Mouse (Mus musculus): ENCODE results near the gene Sema5a. TPM values are rescaled to one million over a fixed set of nuclear protein-coding genes. Genes with fewer than 3 reads are reported as not detected.

Sema5a gene
- polyA plus RNA-seq, 1 experiment from 2014 or later, result 8.7 TPM

GRCm38 (mm10) chr15:32607236-32607635 is 362.6 kb downstream of the Sema5a start:
- no peak for ATAC-seq (replicated peaks)
- no peak overlapping the region for H3K4me2 ChIP-seq
- H3K27ac ChIP-seq, result no peak overlapping the region
- WGBS, result 91% methylated on average over 3 of the region's 3 CpGs
- no peak overlapping the region for H3K9ac ChIP-seq
- no peaks in the 10 kb centered on the region for H3K36me3 ChIP-seq (replicated peaks)
- no peaks in the 10 kb centered on the region for H3K4me1 ChIP-seq
- H3K4me3 ChIP-seq, result no peak overlapping the region
- no peaks in the 10 kb centered on the region for H3K9me3 ChIP-seq
- H3K27me3 ChIP-seq (replicated peaks), result no peaks in the 10 kb centered on the region

GRCm38 (mm10) chr15:32610776-32611175 is 366.2 kb downstream of the Sema5a start:
- Histone ChIP-seq H3K4me2 (no peak overlapping the region), H3K4me1 (no peaks in the 10 kb centered on the region), H3K36me3 (replicated peaks) (no peaks in the 10 kb centered on the region), H3K27ac (no peak overlapping the region), H3K9ac (no peak overlapping the region), H3K27me3 (replicated peaks) (no peaks in the 10 kb centered on the region), H3K4me3 (no peak overlapping the region), H3K9me3 (no peaks in the 10 kb centered on the region)
- ATAC-seq (replicated peaks), result no peak
- whole genome bisulfite sequencing, result 91% methylated on average over 2 of the region's 2 CpGs

GRCm38 (mm10) chr15:32611201-32611600 is 366.6 kb downstream of the Sema5a start:
- Histone ChIP-seq H3K27ac (no peak overlapping the region), H3K27me3 (replicated peaks) (no peaks in the 10 kb centered on the region), H3K4me1 (no peaks in the 10 kb centered on the region), H3K4me3 (no peak overlapping the region), H3K4me2 (no peak overlapping the region), H3K9me3 (no peaks in the 10 kb centered on the region), H3K36me3 (replicated peaks) (no peaks in the 10 kb centered on the region), H3K9ac (no peak overlapping the region)
- no peak for ATAC-seq (replicated peaks)
- 94% methylated on average over 7 of the region's 7 CpGs for WGBS

- no peak for ATAC-seq (replicated peaks)
- 89% methylated on average over 6 of the region's 6 CpGs for WGBS
Measured at GRCm38 (mm10) chr15:32613718-32614117, 369.1 kb downstream of the Sema5a start.

GRCm38 (mm10) chr15:32615773-32616172 is 371.2 kb downstream of the Sema5a start:
- H3K36me3 ChIP-seq (replicated peaks), result no peaks in the 10 kb centered on the region
- no peaks in the 10 kb centered on the region for H3K4me1 ChIP-seq
- no peaks in the 10 kb centered on the region for H3K27me3 ChIP-seq (replicated peaks)
- H3K4me3 ChIP-seq, result no peak overlapping the region
- no peak for ATAC-seq (replicated peaks)
- H3K9ac ChIP-seq, result no peak overlapping the region
- no peak overlapping the region for H3K4me2 ChIP-seq
- no peak overlapping the region for H3K27ac ChIP-seq
- 88% methylated on average over 5 of the region's 5 CpGs for WGBS
- no peaks in the 10 kb centered on the region for H3K9me3 ChIP-seq

More at GRCm38 (mm10) chr15:32613718-32614117, 369.1 kb downstream of the Sema5a start:
- no peak overlapping the region for H3K4me3 ChIP-seq
- H3K4me2 ChIP-seq, result no peak overlapping the region
- no peaks in the 10 kb centered on the region for H3K36me3 ChIP-seq (replicated peaks)
- no peaks in the 10 kb centered on the region for H3K9me3 ChIP-seq
- H3K9ac ChIP-seq, result no peak overlapping the region
- H3K27me3 ChIP-seq (replicated peaks), result no peaks in the 10 kb centered on the region
- no peaks in the 10 kb centered on the region for H3K4me1 ChIP-seq
- H3K27ac ChIP-seq, result no peak overlapping the region

GRCm38 (mm10) chr15:32619199-32619598 is 374.6 kb downstream of the Sema5a start:
- H3K9me3 ChIP-seq, result no peaks in the 10 kb centered on the region
- no peak overlapping the region for H3K9ac ChIP-seq
- H3K36me3 ChIP-seq (replicated peaks), result no peaks in the 10 kb centered on the region
- WGBS, result 49% methylated on average over 2 of the region's 2 CpGs
- no peak overlapping the region for H3K4me2 ChIP-seq
- no peaks in the 10 kb centered on the region for H3K27me3 ChIP-seq (replicated peaks)
- H3K27ac ChIP-seq, result no peak overlapping the region
- ATAC-seq (replicated peaks), result no peak
- no peaks in the 10 kb centered on the region for H3K4me1 ChIP-seq
- no peak overlapping the region for H3K4me3 ChIP-seq

- Histone ChIP-seq H3K27ac (no peak overlapping the region), H3K4me2 (no peak overlapping the region), H3K4me3 (no peak overlapping the region), H3K9me3 (no peaks in the 10 kb centered on the region), H3K9ac (no peak overlapping the region), H3K27me3 (replicated peaks) (no peaks in the 10 kb centered on the region), H3K36me3 (replicated peaks) (no peaks in the 10 kb centered on the region), H3K4me1 (no peaks in the 10 kb centered on the region)
- no peak for ATAC-seq (replicated peaks)
- 78% methylated on average over 12 of the region's 12 CpGs for WGBS
Measured at GRCm38 (mm10) chr15:32623037-32623739, 378.6 kb downstream of the Sema5a start.

- no peak for ATAC-seq (replicated peaks)
- H3K9me3 ChIP-seq, result no peaks in the 10 kb centered on the region
- WGBS, result 57% methylated on average over 4 of the region's 4 CpGs
Measured at GRCm38 (mm10) chr15:32624106-32624505, 379.5 kb downstream of the Sema5a start.

GRCm38 (mm10) chr15:32626031-32626430 is 381.4 kb downstream of the Sema5a start:
- Histone ChIP-seq H3K4me3 (no peak overlapping the region), H3K27me3 (replicated peaks) (no peaks in the 10 kb centered on the region), H3K4me2 (no peak overlapping the region), H3K36me3 (replicated peaks) (no peaks in the 10 kb centered on the region), H3K9me3 (no peaks in the 10 kb centered on the region), H3K27ac (no peak overlapping the region), H3K9ac (no peak overlapping the region), H3K4me1 (no peaks in the 10 kb centered on the region)
- WGBS, result 84% methylated on average over 2 of the region's 2 CpGs
- ATAC-seq (replicated peaks), result no peak

More at GRCm38 (mm10) chr15:32624106-32624505, 379.5 kb downstream of the Sema5a start:
- Histone ChIP-seq H3K9ac (no peak overlapping the region), H3K4me3 (no peak overlapping the region), H3K4me1 (no peaks in the 10 kb centered on the region), H3K4me2 (no peak overlapping the region), H3K27me3 (replicated peaks) (no peaks in the 10 kb centered on the region), H3K36me3 (replicated peaks) (no peaks in the 10 kb centered on the region), H3K27ac (no peak overlapping the region)

GRCm38 (mm10) chr15:32633713-32634112 is 389.1 kb downstream of the Sema5a start:
- 96% methylated on average over 8 of the region's 8 CpGs for WGBS

GRCm38 (mm10) chr15:32637879-32638278 is 393.3 kb downstream of the Sema5a start:
- 68% methylated on average over 3 of the region's 3 CpGs for WGBS
- no peak for ATAC-seq (replicated peaks)
- Histone ChIP-seq H3K9ac (no peak overlapping the region), H3K4me2 (no peak overlapping the region), H3K36me3 (replicated peaks) (no peaks in the 10 kb centered on the region), H3K4me3 (no peak overlapping the region), H3K4me1 (no peaks in the 10 kb centered on the region), H3K9me3 (no peaks in the 10 kb centered on the region), H3K27me3 (replicated peaks) (no peaks in the 10 kb centered on the region), H3K27ac (no peak overlapping the region)

More at GRCm38 (mm10) chr15:32633713-32634112, 389.1 kb downstream of the Sema5a start:
- no peak overlapping the region for H3K9ac ChIP-seq
- H3K27me3 ChIP-seq (replicated peaks), result no peaks in the 10 kb centered on the region
- no peaks in the 10 kb centered on the region for H3K9me3 ChIP-seq
- no peak overlapping the region for H3K27ac ChIP-seq
- no peaks in the 10 kb centered on the region for H3K36me3 ChIP-seq (replicated peaks)
- H3K4me1 ChIP-seq, result no peaks in the 10 kb centered on the region
- no peak for ATAC-seq (replicated peaks)
- no peak overlapping the region for H3K4me3 ChIP-seq
- H3K4me2 ChIP-seq, result no peak overlapping the region

GRCm38 (mm10) chr15:32647061-32647687 is 402.6 kb downstream of the Sema5a start:
- no peak overlapping the region for H3K4me2 ChIP-seq
- H3K27me3 ChIP-seq (replicated peaks), result no peaks in the 10 kb centered on the region
- ATAC-seq (replicated peaks), result no peak
- H3K4me1 ChIP-seq, result no peaks in the 10 kb centered on the region
- no peak overlapping the region for H3K4me3 ChIP-seq
- H3K36me3 ChIP-seq (replicated peaks), result no peaks in the 10 kb centered on the region
- H3K9ac ChIP-seq, result no peak overlapping the region
- no peaks in the 10 kb centered on the region for H3K9me3 ChIP-seq
- WGBS, result 84% methylated on average over 1 of the region's 1 CpGs
- no peak overlapping the region for H3K27ac ChIP-seq

GRCm38 (mm10) chr15:32654046-32654445 is 409.4 kb downstream of the Sema5a start:
- H3K27me3 ChIP-seq (replicated peaks), result no peaks in the 10 kb centered on the region
- 84% methylated on average over 3 of the region's 3 CpGs for WGBS

More at GRCm38 (mm10) chr15:32654046-32654445, 409.4 kb downstream of the Sema5a start:
- no peaks in the 10 kb centered on the region for H3K4me1 ChIP-seq
- H3K27ac ChIP-seq, result no peak overlapping the region
- ATAC-seq (replicated peaks), result no peak
- H3K9ac ChIP-seq, result no peak overlapping the region
- H3K36me3 ChIP-seq (replicated peaks), result no peaks in the 10 kb centered on the region
- H3K9me3 ChIP-seq, result no peaks in the 10 kb centered on the region
- no peak overlapping the region for H3K4me3 ChIP-seq
- no peak overlapping the region for H3K4me2 ChIP-seq

Data from midbrain, embryonic 15.5 days (tissue).